Mouse (Mus musculus) heart, postnatal 36 days (tissue): ENCODE measurements at regions not wholly inside any gene's neighbourhood (a gene's known extent, or its start where the extent isn't known, plus 50 kb on each side); places are given as distances from the start of the nearest gene placed in this dataset.

Source experiments
- DNase-seq, 2 experiments: peaks; one replicate each; pipeline ENCODE4 v3.0.0; 2021 to 2022
- intact Hi-C: fragments of 180-260 bp; cut with DNase I; formaldehyde crosslinking; loops from one replicate; pipeline ENCODE4 v1.15.1; 2025

GRCm38 (mm10) chr4:32074399-32075296, 110.8 kb downstream of the Map3k7 start:
- no peak for DNase-seq
- intact Hi-C loops: no loop called here

- intact Hi-C loops: no loop called here
- DNase-seq: no peak
These were observed 112.6 kb downstream of the Map3k7 start for GRCm38 (mm10) chr4:32076391-32076925.

- DNase-seq: no peak
- intact Hi-C loops: no loop called here
These were observed 119.6 kb downstream of the Map3k7 start for GRCm38 (mm10) chr4:32083456-32083855.

GRCm38 (mm10) chr4:32084250-32084869, 120.5 kb downstream of the Map3k7 start:
- DNase-seq: no peak
- intact Hi-C loops: no loop called here

- DNase-seq: no peak
- intact Hi-C loops: no loop called here
These were observed 121.1 kb downstream of the Map3k7 start for GRCm38 (mm10) chr4:32085040-32085439.

GRCm38 (mm10) chr4:32091086-32091485, 127.2 kb downstream of the Map3k7 start:
- DNase-seq: no peak
- intact Hi-C loops: no loop called here

GRCm38 (mm10) chr4:32092320-32093041, 128.6 kb downstream of the Map3k7 start:
- intact Hi-C loops: no loop called here
- DNase-seq: no peak

GRCm38 (mm10) chr4:32098233-32098632, 134.3 kb downstream of the Map3k7 start:
- DNase-seq: no peak

GRCm38 (mm10) chr4:32101002-32101401, 137.1 kb downstream of the Map3k7 start:
- intact Hi-C loops: no loop called here
- DNase-seq: no peak

More at GRCm38 (mm10) chr4:32098233-32098632, 134.3 kb downstream of the Map3k7 start:
- intact Hi-C loops: no loop called here

- DNase-seq: no peak
- intact Hi-C loops: no loop called here
These were observed 131.9 kb upstream of the Bach2 start for GRCm38 (mm10) chr4:32106664-32107171.

- DNase-seq: no peak
- intact Hi-C loops: no loop called here
These were observed 116.3 kb upstream of the Bach2 start for GRCm38 (mm10) chr4:32122320-32122719.

GRCm38 (mm10) chr4:32126828-32127227, 111.8 kb upstream of the Bach2 start:
- DNase-seq: no peak
- intact Hi-C loops: no loop called here

GRCm38 (mm10) chr4:32130594-32130993, 108.0 kb upstream of the Bach2 start:
- intact Hi-C loops: no loop called here
- no peak for DNase-seq

GRCm38 (mm10) chr4:32131819-32132218, 106.8 kb upstream of the Bach2 start:
- no peak for DNase-seq
- intact Hi-C loops: no loop called here

- intact Hi-C loops: no loop called here
- no peak for DNase-seq
These were observed 102.5 kb upstream of the Bach2 start for GRCm38 (mm10) chr4:32136151-32136550.

- intact Hi-C loops: no loop called here
- no peak for DNase-seq
These were observed 101.4 kb upstream of the Bach2 start for GRCm38 (mm10) chr4:32137243-32137642.

GRCm38 (mm10) chr4:32137966-32138365, 100.6 kb upstream of the Bach2 start:
- DNase-seq: no peak
- intact Hi-C loops: no loop called here

GRCm38 (mm10) chr4:32139586-32139985, 99.0 kb upstream of the Bach2 start:
- intact Hi-C loops: no loop called here

GRCm38 (mm10) chr4:32140068-32140467, 98.5 kb upstream of the Bach2 start:
- DNase-seq: no peak
- intact Hi-C loops: no loop called here

More at GRCm38 (mm10) chr4:32139586-32139985, 99.0 kb upstream of the Bach2 start:
- DNase-seq: no peak

- intact Hi-C loops: no loop called here
- DNase-seq: no peak
These were observed 96.4 kb upstream of the Bach2 start for GRCm38 (mm10) chr4:32142198-32142597.

- intact Hi-C loops: no loop called here
- no peak for DNase-seq
These were observed 91.5 kb upstream of the Bach2 start for GRCm38 (mm10) chr4:32147146-32147545.
